Mouse (Mus musculus): ENCODE results near the gene Tax1bp1.
"Not testable (repeated sequence)": the region's sequence is repeated elsewhere in the genome, so short reads cannot be mapped to it uniquely, and the experiment has no call there.

DNA sequence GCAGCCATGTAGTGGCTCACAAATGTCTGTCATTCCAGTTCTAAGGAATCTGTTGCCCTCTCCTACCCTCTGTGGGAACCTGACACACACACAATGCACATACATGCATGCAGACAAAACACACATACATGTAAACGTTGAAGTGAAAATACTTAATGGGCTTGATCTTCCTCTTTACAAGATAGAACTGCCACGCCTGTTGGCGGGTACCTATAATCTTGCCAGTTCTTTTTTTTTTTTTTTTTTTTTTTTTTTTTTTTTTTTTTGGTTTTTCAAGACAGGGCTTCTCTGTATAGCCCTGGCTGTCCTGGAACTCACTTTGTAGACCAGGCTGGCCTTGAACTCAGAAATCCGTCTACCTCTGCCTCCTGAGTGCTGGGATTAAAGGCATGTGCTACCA is 36.0 kb upstream of the Tax1bp1 start:
- TF ChIP-seq CTCF, POLR2A (IDR thresholded peaks at IDR 0.05; ENCODE audit: insufficient read depth, low read depth, low read length): not testable (repeated sequence)

Data from olfactory bulb, adult 2 months (tissue).